Mouse (Mus musculus): ENCODE measurements around the gene Mcrip2. TPM values are rescaled to one million over a fixed set of nuclear protein-coding genes. Genes with fewer than 3 reads are reported as not detected.

Mcrip2 gene
- polyA plus RNA-seq, 1 experiment from 2014 or later: 8.0 TPM

DNA sequence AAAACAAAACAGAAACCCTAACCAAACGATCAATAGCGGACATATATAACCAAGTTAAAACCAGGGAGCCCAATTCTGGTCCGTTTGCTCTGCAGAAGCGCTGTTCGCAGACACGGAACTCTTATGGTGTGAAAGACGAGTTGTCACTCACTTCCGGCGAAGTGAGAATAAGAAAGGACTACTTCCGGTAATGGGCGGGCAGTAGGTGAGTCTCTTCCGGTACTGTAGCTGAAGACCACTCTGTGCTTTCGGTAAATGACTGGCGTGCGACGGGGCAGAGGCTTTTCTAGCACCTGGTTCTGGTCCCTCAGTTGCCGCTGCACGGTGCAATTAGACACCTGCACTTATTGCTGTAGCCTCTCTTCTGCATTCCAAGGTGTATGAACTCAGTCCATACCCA, 45.1 kb downstream of the Mcrip2 start, which contains the start of gene Wdr24:
TSS of gene Wdr24 (plus strand) at position 176 of the 400 bp plus-strand sequence.
- H3K27ac ChIP-seq: peak within 1 kb of the TSS; percentile 72
- peak within 1 kb of the TSS; percentile 83 for H3K9ac ChIP-seq (replicated peaks)
- H3K27me3 ChIP-seq: peaks cover 23% of the 10 kb centered on the region
- peaks cover 48% of the 10 kb centered on the region for H3K36me3 ChIP-seq
- peak; percentile 68 for ATAC-seq
- H3K9me3 ChIP-seq: no peaks in the 10 kb centered on the region
- under 1% methylated on average over 18 of the region's 18 CpGs for WGBS
- peaks cover 52% of the 10 kb centered on the region for H3K4me1 ChIP-seq (replicated peaks)
- H3K4me2 ChIP-seq (replicated peaks): peak within 1 kb of the TSS; percentile 99
- H3K4me3 ChIP-seq (replicated peaks): peak within 1 kb of the TSS; percentile 66

DNA sequence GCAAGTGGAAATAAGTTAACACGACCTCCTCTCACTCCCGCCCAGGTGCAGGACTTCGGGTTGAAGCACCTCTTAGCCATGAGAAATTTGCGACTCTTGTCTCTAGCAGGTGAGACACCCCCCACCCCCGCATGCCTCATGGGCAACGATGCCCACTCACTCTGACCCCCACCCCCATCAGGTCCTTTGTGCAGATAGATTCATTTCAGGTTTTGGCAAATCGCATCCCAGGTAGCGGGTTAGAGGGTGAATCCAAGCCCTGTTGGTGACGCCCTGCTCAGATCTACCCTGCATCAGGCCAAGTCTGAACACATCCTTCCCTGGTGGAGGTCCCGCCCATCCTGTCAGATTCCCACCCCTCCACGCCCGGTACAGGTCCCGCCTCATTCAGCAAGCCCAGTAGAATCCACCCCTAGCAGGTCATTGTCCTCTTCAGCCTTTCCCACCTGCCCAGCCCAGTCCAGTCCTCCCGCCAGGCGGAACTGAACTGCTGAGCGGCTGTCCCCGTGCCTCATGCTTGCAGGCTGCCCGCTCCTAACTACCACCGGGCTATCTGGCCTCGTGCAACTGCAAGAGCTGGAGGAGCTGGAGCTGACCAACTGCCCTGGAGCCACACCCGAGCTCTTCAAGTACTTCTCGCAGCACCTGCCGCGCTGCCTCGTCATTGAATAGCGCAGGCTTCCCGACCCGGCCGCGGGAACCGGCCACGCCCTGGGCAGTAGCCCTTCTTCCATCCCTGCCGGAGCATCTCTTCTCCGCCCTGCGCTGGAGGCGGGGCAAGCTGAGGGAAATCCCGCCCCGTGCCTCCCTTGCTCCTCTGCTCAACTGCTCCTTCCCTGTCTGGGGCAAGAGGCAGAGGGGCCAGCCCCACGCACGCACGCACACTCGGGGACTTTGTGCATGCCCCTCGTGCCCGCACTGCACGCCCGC, 49.4 kb downstream of the Mcrip2 start:
- H3K27me3 ChIP-seq: peaks cover 41% of the 10 kb centered on the region
- no peaks in the 10 kb centered on the region for H3K9me3 ChIP-seq
- whole genome bisulfite sequencing: 8% methylated on average over 44 of the region's 46 CpGs
- 0 out of 2 replicates have a peak overlapping the region, but pooled peaks have one; percentile 23 for H3K9ac ChIP-seq (replicated peaks)
- peaks cover 44% of the 10 kb centered on the region for H3K36me3 ChIP-seq
- H3K27ac ChIP-seq: no peak overlapping the region
- H3K4me2 ChIP-seq (replicated peaks): 0 out of 2 replicates have a peak overlapping the region, but pooled peaks have one; percentile 11
- peaks cover 14% of the 10 kb centered on the region for H3K4me1 ChIP-seq (replicated peaks)
- H3K4me3 ChIP-seq (replicated peaks): 0 out of 2 replicates have a peak overlapping the region, but pooled peaks have one; percentile 5
- ATAC-seq: no peak

- WGBS: 90% methylated on average over 11 of the region's 11 CpGs
- ATAC-seq: no peak
These were observed 50.9 kb downstream of the Mcrip2 start for GRCm38 (mm10) chr17:25817662-25818061.

More at GRCm38 (mm10) chr17:25817662-25818061, 50.9 kb downstream of the Mcrip2 start:
- no peak overlapping the region for H3K9ac ChIP-seq (replicated peaks)
- H3K36me3 ChIP-seq: peaks cover 44% of the 10 kb centered on the region
- H3K27me3 ChIP-seq: peaks cover 41% of the 10 kb centered on the region
- H3K4me2 ChIP-seq (replicated peaks): no peak overlapping the region
- no peak overlapping the region for H3K4me3 ChIP-seq (replicated peaks)
- H3K9me3 ChIP-seq: no peaks in the 10 kb centered on the region
- peaks cover 18% of the 10 kb centered on the region for H3K4me1 ChIP-seq (replicated peaks)
- no peak overlapping the region for H3K27ac ChIP-seq

Small RNA genes within 50 kb of the gene (microRNA-seq; reads per million reads assigned to microRNA genes)
- gene Mir3082: not detected

Other genes with a start within 250 kb of the Mcrip2 start
- 0.73 and 0.78 TPM in 2 replicates for gene Gng13, start 151.6 kb downstream of the Mcrip2 start, polyA plus RNA-seq (2015; fragmentation: Nextera tagmentation; extraction: Ambion mirVana)
- gene Chtf18, start 141.3 kb downstream of the Mcrip2 start, polyA plus RNA-seq (2015; fragmentation: Nextera tagmentation; extraction: Ambion mirVana): 12.8 and 14.1 TPM in 2 replicates
- gene Rpusd1, start 141.1 kb downstream of the Mcrip2 start, polyA plus RNA-seq (2015; fragmentation: Nextera tagmentation; extraction: Ambion mirVana): 23.2 and 24.1 TPM in 2 replicates
- not detected in 2 replicates for gene Mslnl, start 132.7 kb downstream of the Mcrip2 start, polyA plus RNA-seq (2015; fragmentation: Nextera tagmentation; extraction: Ambion mirVana)
- not detected in 2 replicates for gene Msln, start 114.4 kb downstream of the Mcrip2 start, polyA plus RNA-seq (2015; fragmentation: Nextera tagmentation; extraction: Ambion mirVana)
- 28.0 and 29.6 TPM in 2 replicates for gene Narfl, start 95.0 kb downstream of the Mcrip2 start, polyA plus RNA-seq (2015; fragmentation: Nextera tagmentation; extraction: Ambion mirVana)
- 137 and 157 TPM in 2 replicates for gene Haghl, start 83.1 kb downstream of the Mcrip2 start, polyA plus RNA-seq (2015; fragmentation: Nextera tagmentation; extraction: Ambion mirVana)
- gene Ccdc78, start 82.2 kb downstream of the Mcrip2 start, polyA plus RNA-seq (2015; fragmentation: Nextera tagmentation; extraction: Ambion mirVana): 0.31 and 0.42 TPM in 2 replicates
- 89.8 and 93.0 TPM in 2 replicates for gene Fam173a, start 75.9 kb downstream of the Mcrip2 start, polyA plus RNA-seq (2015; fragmentation: Nextera tagmentation; extraction: Ambion mirVana)
- not detected in 2 replicates for gene AC134908.4, start 73.1 kb downstream of the Mcrip2 start, polyA plus RNA-seq (2015; fragmentation: Nextera tagmentation; extraction: Ambion mirVana)
- gene Metrn, start 71.6 kb downstream of the Mcrip2 start, polyA plus RNA-seq (2015; fragmentation: Nextera tagmentation; extraction: Ambion mirVana): 32.1 and 36.6 TPM in 2 replicates
- gene Fbxl16, start 59.7 kb downstream of the Mcrip2 start, polyA plus RNA-seq (2015; fragmentation: Nextera tagmentation; extraction: Ambion mirVana): 32.4 and 35.2 TPM in 2 replicates
- 31.1 and 31.2 TPM in 2 replicates for gene Wdr24, start 45.1 kb downstream of the Mcrip2 start, polyA plus RNA-seq (2015; fragmentation: Nextera tagmentation; extraction: Ambion mirVana)
- 72.8 and 74.6 TPM in 2 replicates for gene Jmjd8, start 39.9 kb downstream of the Mcrip2 start, polyA plus RNA-seq (2015; fragmentation: Nextera tagmentation; extraction: Ambion mirVana)
- 314 and 316 TPM in 2 replicates for gene Stub1, start 35.4 kb downstream of the Mcrip2 start, polyA plus RNA-seq (2015; fragmentation: Nextera tagmentation; extraction: Ambion mirVana)
- 17.3 and 18.1 TPM in 2 replicates for gene Rhbdl1, start 31.5 kb downstream of the Mcrip2 start, polyA plus RNA-seq (2015; fragmentation: Nextera tagmentation; extraction: Ambion mirVana)
- 7.5 and 8.0 TPM in 2 replicates for gene Gm20683, start 27.0 kb downstream of the Mcrip2 start, polyA plus RNA-seq (2015; fragmentation: Nextera tagmentation; extraction: Ambion mirVana)
- 15.6 and 16.4 TPM in 2 replicates for gene Rhot2, start 23.9 kb downstream of the Mcrip2 start, polyA plus RNA-seq (2015; fragmentation: Nextera tagmentation; extraction: Ambion mirVana)
- gene Wdr90, start 7.3 kb downstream of the Mcrip2 start, polyA plus RNA-seq (2015; fragmentation: Nextera tagmentation; extraction: Ambion mirVana): 20.1 and 22.4 TPM in 2 replicates
- gene Mettl26, start 6.3 kb upstream of the Mcrip2 start, polyA plus RNA-seq (2015; fragmentation: Nextera tagmentation; extraction: Ambion mirVana): 69.7 and 75.4 TPM in 2 replicates
- gene Wfikkn1, start 12.1 kb upstream of the Mcrip2 start, polyA plus RNA-seq (2015; fragmentation: Nextera tagmentation; extraction: Ambion mirVana): 0.61 and 0.70 TPM in 2 replicates
- 44.3 and 47.1 TPM in 2 replicates for gene Rab40c, start 51.0 kb upstream of the Mcrip2 start, polyA plus RNA-seq (2015; fragmentation: Nextera tagmentation; extraction: Ambion mirVana)
- 56.9 and 58.0 TPM in 2 replicates for gene Pigq, start 76.2 kb upstream of the Mcrip2 start, polyA plus RNA-seq (2015; fragmentation: Nextera tagmentation; extraction: Ambion mirVana)
- 0.12 TPM in 1 of 2 replicates, not detected in the other for gene Nhlrc4, start 76.2 kb upstream of the Mcrip2 start, polyA plus RNA-seq (2015; fragmentation: Nextera tagmentation; extraction: Ambion mirVana)
- gene A930017K11Rik, start 83.8 kb upstream of the Mcrip2 start, polyA plus RNA-seq (2015; fragmentation: Nextera tagmentation; extraction: Ambion mirVana): 0.48 and 0.62 TPM in 2 replicates
- gene Capn15, start 117.0 kb upstream of the Mcrip2 start, polyA plus RNA-seq (2015; fragmentation: Nextera tagmentation; extraction: Ambion mirVana): 19.1 and 21.1 TPM in 2 replicates
- gene Rab11fip3, start 200.8 kb upstream of the Mcrip2 start, polyA plus RNA-seq (2015; fragmentation: Nextera tagmentation; extraction: Ambion mirVana): 27.6 and 35.0 TPM in 2 replicates
- 27.0 and 28.2 TPM in 2 replicates for gene Decr2, start 221.6 kb upstream of the Mcrip2 start, polyA plus RNA-seq (2015; fragmentation: Nextera tagmentation; extraction: Ambion mirVana)
- gene Nme4, start 226.8 kb upstream of the Mcrip2 start, polyA plus RNA-seq (2015; fragmentation: Nextera tagmentation; extraction: Ambion mirVana): 31.8 and 36.8 TPM in 2 replicates
- 2.4 and 2.6 TPM in 2 replicates for gene Tmem8, start 244.5 kb upstream of the Mcrip2 start, polyA plus RNA-seq (2015; fragmentation: Nextera tagmentation; extraction: Ambion mirVana)